Mouse (Mus musculus) kidney, adult 10 weeks (tissue): ENCODE data around the gene Comt. TPM values are rescaled to one million over a fixed set of nuclear protein-coding genes. Genes with fewer than 3 reads are reported as not detected.

Source experiments
- polyA plus RNA-seq: library from polyadenylated mRNA; stranded (reverse); fragments of 350-450 nt; fragmentation: Illumina TruSeq; extraction: RNeasy Lipid Tissue Mini Kit (QIAGEN cat#74804); gene quantifications from one replicate; pipeline ENCODE4 v1.2.3, GENCODE M21; 2014; ENCODE audit warnings: low read depth, low replicate concordance

Gene Comt
- polyA plus RNA-seq, result 21.7 TPM

DNA sequence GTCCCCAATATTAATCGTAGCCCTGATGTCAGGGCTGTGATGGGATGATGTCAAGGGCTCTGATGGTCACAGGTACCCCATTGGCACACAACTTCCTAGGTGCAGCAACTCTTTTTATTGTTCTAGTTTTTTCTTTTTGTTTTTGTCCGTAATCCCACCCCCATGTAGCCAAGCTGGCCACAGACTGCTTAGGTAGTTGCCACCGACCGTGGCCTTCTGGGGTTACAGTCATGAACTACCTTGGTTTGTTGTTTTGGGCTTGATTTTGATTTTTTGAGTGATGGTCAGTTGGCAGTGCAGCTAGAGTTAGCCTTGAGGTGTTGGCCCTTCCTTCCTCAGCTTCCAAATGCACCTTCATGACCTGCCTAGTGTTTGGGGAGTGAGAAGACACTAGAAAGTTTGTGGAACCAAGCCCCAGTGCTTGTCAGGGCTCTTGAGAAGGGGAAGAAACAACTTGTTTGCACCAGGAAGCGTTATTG lies at the start of gene Comt:
Gene Comt (minus strand): TSS at position 51 of the 479 bp plus-strand sequence.

DNA sequence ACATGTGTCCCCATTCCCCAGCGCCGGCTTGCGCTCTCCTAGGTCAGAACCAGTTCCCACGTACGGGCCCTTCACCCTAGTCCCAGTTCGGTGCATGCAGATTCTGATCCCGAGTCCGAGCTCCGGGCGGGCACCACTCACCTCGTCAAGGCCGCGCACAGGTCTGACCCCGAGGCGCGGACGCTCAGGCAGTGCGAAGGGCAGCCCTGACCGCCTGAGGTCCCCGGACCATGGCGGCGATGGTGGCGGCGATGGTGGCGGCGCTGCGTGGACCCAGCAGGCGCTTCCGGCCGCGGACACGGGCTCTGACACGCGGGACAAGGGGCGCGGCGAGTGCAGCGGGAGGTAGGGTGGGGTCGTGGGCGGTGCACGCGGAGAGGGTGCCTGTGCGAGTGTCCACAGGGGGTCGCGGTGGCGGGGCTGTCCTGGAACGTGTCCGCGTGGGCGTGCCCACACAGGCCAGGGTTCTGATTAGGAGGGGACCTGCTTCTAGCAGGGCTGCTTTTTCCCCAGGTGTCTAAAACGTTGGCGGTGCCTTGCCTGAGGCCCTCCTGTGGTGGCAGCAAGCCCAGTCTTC lies 349 bp downstream of the Comt start, which contains the start of gene Txnrd2:
Gene Txnrd2 (plus strand): TSS at position 170 of the 577 bp plus-strand sequence.

Other genes with a start within 250 kb of the Comt start
- not detected for gene Ccdc188, start 209.0 kb downstream of the Comt start, polyA plus RNA-seq
- gene Zdhhc8, start 191.7 kb downstream of the Comt start, polyA plus RNA-seq, result not detected
- 21.4 TPM for gene Trmt2a, start 178.2 kb downstream of the Comt start, polyA plus RNA-seq
- gene Ranbp1, start 178.1 kb downstream of the Comt start, polyA plus RNA-seq, result 75.6 TPM
- not detected for gene Gm49776, start 168.5 kb downstream of the Comt start, polyA plus RNA-seq
- 17.1 TPM for gene Dgcr8, start 137.6 kb downstream of the Comt start, polyA plus RNA-seq
- gene Tango2, start 78.7 kb downstream of the Comt start, polyA plus RNA-seq, result 18.0 TPM
- gene Arvcf, start 78.7 kb downstream of the Comt start, polyA plus RNA-seq, result 0.97 TPM
- 2.0 TPM for gene Txnrd2, start 468 bp downstream of the Comt start, polyA plus RNA-seq
- 0.28 TPM for gene Gnb1l, start 71.9 kb upstream of the Comt start, polyA plus RNA-seq
- gene Rtl10, start 72.0 kb upstream of the Comt start, polyA plus RNA-seq, result not detected
- gene Tbx1, start 163.8 kb upstream of the Comt start, polyA plus RNA-seq, result not detected
- not detected for gene Gp1bb, start 195.6 kb upstream of the Comt start, polyA plus RNA-seq
- not detected for gene Gm49601, start 199.6 kb upstream of the Comt start, polyA plus RNA-seq
- gene Sept5, start 203.1 kb upstream of the Comt start, polyA plus RNA-seq, result not detected